Mouse (Mus musculus): ENCODE measurements around the gene Prph.
"Not testable (repeated sequence)": the region's sequence is repeated elsewhere in the genome, so short reads cannot be mapped to it uniquely, and the experiment has no call there.

Prph gene

GRCm38 (mm10) chr15:99074600-99075333 lies 19.8 kb downstream of the Prph start:
- in situ Hi-C loops (cut with MboI, MseI), result no loop called here

GRCm38 (mm10) chr15:99076011-99076410 lies 21.0 kb downstream of the Prph start:
- in situ Hi-C loops (cut with MboI, MseI), result not testable (repeated sequence)

- in situ Hi-C loops (cut with MboI, MseI), result no loop called here
These were observed 23.4 kb downstream of the Prph start for GRCm38 (mm10) chr15:99078181-99078910.

GRCm38 (mm10) chr15:99079804-99080203 lies 24.8 kb downstream of the Prph start:
- in situ Hi-C loops (cut with MboI, MseI), result no loop called here

DNA sequence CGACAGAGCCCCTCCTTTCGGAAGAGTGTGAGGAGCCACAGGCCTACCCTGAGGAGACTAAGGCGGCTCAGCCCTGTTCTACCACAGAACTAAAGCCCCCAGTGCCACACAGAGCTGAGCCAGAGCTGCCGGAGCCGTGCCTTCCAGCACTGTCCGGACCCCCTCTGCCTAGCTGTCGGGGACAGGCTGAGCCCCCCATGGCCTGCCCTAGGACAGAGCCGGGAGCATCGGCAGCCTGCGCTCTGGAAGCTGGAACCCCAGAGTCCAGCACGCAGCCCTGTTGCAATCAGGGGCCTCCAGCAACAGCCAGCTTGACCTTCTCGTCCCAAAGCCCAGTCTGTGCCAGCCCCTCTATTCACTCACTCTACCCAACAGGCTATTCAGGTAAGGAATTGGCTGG lies 27.3 kb downstream of the Prph start:
- in situ Hi-C loops (cut with MboI, MseI), result no loop called here

GRCm38 (mm10) chr15:99082840-99083239 lies 27.9 kb downstream of the Prph start:
- in situ Hi-C loops (cut with MboI, MseI), result no loop called here

- in situ Hi-C loops (cut with MboI, MseI), result no loop called here
These were observed 28.3 kb downstream of the Prph start for GRCm38 (mm10) chr15:99083258-99083657.

DNA sequence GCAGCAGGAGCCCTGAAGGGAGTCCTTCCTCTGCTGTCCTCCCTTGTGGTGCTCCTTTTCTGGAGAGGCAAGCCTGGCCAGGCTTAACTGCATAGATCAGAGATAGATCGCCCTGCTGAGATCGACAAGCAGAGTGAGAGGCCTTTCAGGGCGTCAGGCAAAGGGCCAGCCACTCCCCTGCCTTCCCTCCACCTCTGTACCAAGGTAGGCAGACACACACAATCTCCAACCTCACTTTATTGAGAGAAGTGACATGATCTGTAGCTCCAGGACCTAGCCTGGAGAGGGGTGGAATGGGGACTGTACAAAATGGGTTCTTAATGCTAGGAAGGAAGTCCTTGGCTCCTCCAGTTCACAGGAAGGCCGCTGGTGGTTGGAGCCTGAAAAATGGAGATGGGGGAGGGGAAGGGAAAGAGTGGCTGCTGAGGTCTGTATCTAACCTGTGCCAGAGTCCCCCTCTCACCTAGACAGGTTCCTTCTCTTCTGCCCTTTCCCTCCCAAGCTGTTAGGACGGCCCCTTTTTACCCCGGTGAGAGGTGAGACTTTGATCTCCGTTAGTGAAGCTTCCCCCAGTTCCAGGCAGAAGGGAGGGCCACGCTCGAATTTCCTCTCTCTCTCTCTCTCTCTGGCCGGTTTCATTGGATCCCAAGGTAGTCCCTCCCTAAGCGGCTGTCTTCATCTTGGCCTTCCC lies 29.0 kb downstream of the Prph start:
- in situ Hi-C loops (cut with MboI, MseI), result no loop called here

GRCm38 (mm10) chr15:99084618-99085017 lies 29.6 kb downstream of the Prph start:
- in situ Hi-C loops (cut with MboI, MseI), result no loop called here

DNA sequence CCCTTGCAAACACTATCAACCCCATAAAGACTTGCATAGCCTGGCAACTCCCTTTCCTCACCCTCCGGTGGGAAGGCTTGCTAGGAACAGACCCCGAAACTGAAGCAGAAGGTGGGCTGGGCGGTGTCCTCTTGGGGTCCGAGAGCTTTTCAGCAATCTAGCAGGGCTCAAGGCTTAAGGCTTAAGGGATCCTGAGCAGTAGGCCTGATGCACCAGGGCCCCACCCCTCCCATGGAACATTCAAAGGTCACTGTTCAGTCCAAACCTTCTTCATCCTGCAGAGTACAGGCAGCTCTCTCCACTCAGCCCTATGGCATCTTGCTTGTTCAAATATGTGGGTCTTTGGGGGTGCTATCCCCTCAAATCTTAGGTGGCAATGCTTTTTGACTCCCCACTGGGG lies 31.0 kb downstream of the Prph start:
- in situ Hi-C loops (cut with MboI, MseI), result no loop called here

- in situ Hi-C loops (cut with MboI, MseI), result no loop called here
These were observed 32.5 kb downstream of the Prph start, which contains the start of gene C1ql4 for GRCm38 (mm10) chr15:99087253-99088075. Gene C1ql4, minus strand, starts transcription at chr15:99087817.

- in situ Hi-C loops (cut with MboI, MseI), result no loop called here
These were observed 33.3 kb downstream of the Prph start for GRCm38 (mm10) chr15:99088292-99088691.

DNA sequence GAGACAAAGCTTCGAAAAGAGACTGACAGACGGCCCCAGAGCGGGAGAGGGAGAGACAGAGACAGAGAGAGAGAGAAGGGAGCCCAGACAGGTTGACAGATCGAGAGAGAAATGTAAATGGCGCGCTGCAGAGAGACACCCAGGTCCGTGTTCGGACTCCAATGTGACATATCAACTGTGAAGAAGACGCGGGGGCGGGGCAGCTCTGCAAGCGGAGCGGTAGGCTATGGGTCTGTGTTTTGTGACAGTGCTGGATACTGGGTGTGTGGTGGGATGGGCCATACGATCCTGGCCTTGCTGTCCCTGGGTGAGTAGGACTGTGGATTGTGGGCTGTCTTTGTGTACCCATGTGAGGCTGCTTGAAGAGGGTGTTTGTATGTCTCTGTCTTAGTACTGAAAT lies 34.1 kb downstream of the Prph start:
- in situ Hi-C loops (cut with MboI, MseI), result no loop called here

DNA sequence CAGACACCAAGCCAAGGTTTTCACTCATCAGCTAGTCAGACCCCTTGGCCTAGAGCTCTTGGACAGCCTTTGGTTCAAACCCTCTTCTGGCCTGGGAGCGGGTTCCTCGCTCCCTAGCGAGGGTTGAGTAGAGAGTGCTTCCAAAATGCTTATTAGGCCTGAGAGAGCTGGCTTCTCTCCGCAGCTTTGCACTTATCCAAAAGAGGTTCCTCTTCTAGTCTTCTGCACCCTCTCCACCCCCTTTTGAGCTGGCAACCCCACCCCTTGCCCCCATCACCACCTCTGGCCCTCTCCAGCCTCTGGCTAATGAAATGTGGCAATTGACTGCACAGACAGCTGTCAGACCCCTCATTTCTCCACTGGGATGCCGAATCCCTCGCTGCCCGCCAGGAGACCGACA lies 37.9 kb downstream of the Prph start, which contains the start of gene Dnajc22:
Gene Dnajc22 (plus strand): TSS at position 301 of the 400 bp plus-strand sequence.
- in situ Hi-C loops (cut with MboI, MseI), result no loop called here

DNA sequence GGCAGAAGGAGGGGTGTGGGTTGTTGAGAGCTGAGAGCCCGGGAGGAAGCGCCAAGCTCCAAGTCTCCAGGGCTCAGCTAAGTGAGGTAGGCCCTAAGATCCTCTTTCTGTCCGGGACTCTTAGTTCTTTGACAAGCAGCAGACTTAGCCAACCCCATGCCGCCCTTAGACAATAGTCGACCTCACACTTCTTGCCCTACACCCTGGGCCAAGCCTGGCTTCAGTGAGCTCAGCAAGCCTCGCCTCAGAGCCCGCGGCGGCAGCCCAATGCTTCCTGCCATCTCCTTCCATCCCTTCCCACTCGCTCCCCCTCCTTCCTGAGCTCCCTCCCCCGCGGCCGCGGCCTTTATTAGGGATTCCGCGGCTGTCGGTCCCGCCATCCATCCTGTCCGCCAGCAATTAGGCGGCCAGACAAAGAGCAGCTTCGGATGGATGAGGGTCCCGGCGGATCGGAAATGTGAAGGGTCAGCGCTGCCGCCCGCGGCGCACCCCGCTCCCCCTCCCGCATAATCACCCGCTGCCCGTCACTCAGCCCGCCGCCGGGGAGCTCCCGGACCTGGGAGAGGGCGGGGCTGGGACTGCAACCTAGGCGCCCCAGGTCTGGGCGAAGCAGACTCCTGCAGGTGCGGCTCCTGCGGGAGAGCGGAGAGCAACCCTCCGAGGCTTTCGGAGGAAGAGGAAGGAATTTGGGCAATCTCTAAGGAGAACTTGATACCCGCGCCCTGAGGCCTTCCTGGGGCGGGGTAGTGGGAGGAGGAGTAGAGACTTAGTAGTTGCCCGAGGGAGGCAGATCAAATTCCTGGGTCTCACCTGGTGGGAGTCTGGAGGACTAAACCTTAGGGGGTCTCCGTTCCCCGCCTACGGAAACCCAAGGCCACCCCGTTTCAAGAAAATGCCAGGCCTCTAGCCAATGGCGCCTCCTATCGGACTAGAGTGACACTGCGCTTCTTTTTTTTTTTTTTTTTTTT lies 38.6 kb downstream of the Prph start:
- in situ Hi-C loops (cut with MboI, MseI), result no loop called here

- in situ Hi-C loops (cut with MboI, MseI), result no loop called here
These were observed 39.8 kb downstream of the Prph start for GRCm38 (mm10) chr15:99094631-99095270.

DNA sequence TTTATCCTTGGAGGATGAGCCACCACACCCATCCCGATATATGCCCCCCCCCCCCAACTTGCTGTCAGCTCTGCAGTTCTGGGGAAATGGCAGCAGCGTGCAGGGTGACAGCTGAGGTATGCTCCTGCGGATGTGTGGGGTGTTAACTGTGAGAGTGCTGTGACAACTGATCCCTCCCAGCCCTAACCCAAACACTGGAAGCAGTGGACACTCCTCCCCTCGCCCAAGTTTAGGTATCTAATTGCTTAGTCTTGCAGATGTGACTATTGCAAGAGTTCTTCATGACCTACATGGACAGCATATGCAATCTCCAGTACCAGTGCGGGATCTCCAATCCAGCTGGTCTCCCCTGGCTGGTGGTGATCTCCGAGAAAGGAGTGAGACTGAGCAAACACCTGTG lies 40.4 kb downstream of the Prph start:
- in situ Hi-C loops (cut with MboI, MseI), result no loop called here

- in situ Hi-C loops (cut with MboI, MseI), result no loop called here
These were observed 41.3 kb downstream of the Prph start for GRCm38 (mm10) chr15:99096061-99096793.

- in situ Hi-C loops (cut with MboI, MseI), result no loop called here
These were observed 42.0 kb downstream of the Prph start for GRCm38 (mm10) chr15:99096831-99097500.
